Mouse (Mus musculus) brown adipose tissue, adult 24 weeks (tissue): ENCODE data around the gene Bmf. TPM values are rescaled to one million over a fixed set of nuclear protein-coding genes. Genes with fewer than 3 reads are reported as not detected.

ENCODE experiments used
- H3K27ac ChIP-seq: fragments of 200-500 bp; replicated peaks from 2 replicates; pipeline ENCODE4 v1.5.1; 2012; ENCODE audit warnings: low read depth, mild to moderate bottlenecking, low read length
- H3K4me1 ChIP-seq: fragments of 200-500 bp; 2 replicates; pipeline ENCODE4 v1.6.1; 2012; ENCODE audit warnings: low read length, mixed read lengths; ENCODE audit not compliant: control insufficient read depth, insufficient read depth, insufficient read length
- H3K4me3 ChIP-seq: fragments of 200-500 bp; 2 replicates; pipeline ENCODE4 v1.5.1; 2012; ENCODE audit warnings: low read depth, mild to moderate bottlenecking, low read length, moderate library complexity; ENCODE audit not compliant: insufficient read depth
- polyA plus RNA-seq: library from polyadenylated mRNA; stranded (reverse); fragments of >200 nt; gene quantifications from 2 replicates; pipeline ENCODE4 v1.2.4, GENCODE M21; 2012; ENCODE audit not compliant: missing spikeins, insufficient read depth, insufficient read length

Bmf gene
- polyA plus RNA-seq, 1 experiment, result 3.0 TPM

GRCm38 (mm10) chr2:118510447-118511310, 38.8 kb downstream of the Bmf start:
- no peak overlapping the region for H3K27ac ChIP-seq
- H3K4me3 ChIP-seq, result no peak overlapping the region
- H3K4me1 ChIP-seq, result peaks cover 12% of the 10 kb centered on the region

- Histone ChIP-seq H3K4me1 (peaks cover 12% of the 10 kb centered on the region), H3K4me3 (no peak overlapping the region), H3K27ac (no peak overlapping the region)
Observed at GRCm38 (mm10) chr2:118509688-118510446, 39.6 kb downstream of the Bmf start.

- Histone ChIP-seq H3K27ac (no peak overlapping the region), H3K4me1 (peaks cover 9% of the 10 kb centered on the region), H3K4me3 (no peak overlapping the region)
Observed at GRCm38 (mm10) chr2:118507126-118507525, 42.4 kb downstream of the Bmf start.

GRCm38 (mm10) chr2:118500191-118500590, 49.3 kb downstream of the Bmf start:
- Histone ChIP-seq H3K4me1 (no peaks in the 10 kb centered on the region), H3K27ac (no peak overlapping the region), H3K4me3 (no peak overlapping the region)

- H3K4me1 ChIP-seq, result no peaks in the 10 kb centered on the region
Observed at GRCm38 (mm10) chr2:118499135-118499961, 50.1 kb downstream of the Bmf start.

GRCm38 (mm10) chr2:118498476-118498875, 51.0 kb downstream of the Bmf start:
- H3K4me3 ChIP-seq, result no peak overlapping the region
- no peak overlapping the region for H3K27ac ChIP-seq
- H3K4me1 ChIP-seq, result no peaks in the 10 kb centered on the region

More at GRCm38 (mm10) chr2:118499135-118499961, 50.1 kb downstream of the Bmf start:
- H3K27ac ChIP-seq, result no peak overlapping the region
- no peak overlapping the region for H3K4me3 ChIP-seq

GRCm38 (mm10) chr2:118497890-118498289, 51.6 kb downstream of the Bmf start:
- H3K4me1 ChIP-seq, result no peaks in the 10 kb centered on the region
- no peak overlapping the region for H3K27ac ChIP-seq
- H3K4me3 ChIP-seq, result no peak overlapping the region

GRCm38 (mm10) chr2:118495024-118495423, 54.5 kb downstream of the Bmf start:
- no peak overlapping the region for H3K27ac ChIP-seq
- no peak overlapping the region for H3K4me3 ChIP-seq
- H3K4me1 ChIP-seq, result peaks cover 17% of the 10 kb centered on the region

GRCm38 (mm10) chr2:118491741-118492395, 57.6 kb downstream of the Bmf start:
- H3K27ac ChIP-seq, result 0 out of 2 replicates have a peak overlapping the region, but pooled peaks have one; percentile 8
- H3K4me1 ChIP-seq, result peaks cover 17% of the 10 kb centered on the region
- H3K4me3 ChIP-seq, result no peak overlapping the region

- no peak overlapping the region for H3K4me3 ChIP-seq
- 0 out of 2 replicates have a peak overlapping the region, but pooled peaks have one; percentile 3 for H3K27ac ChIP-seq
- H3K4me1 ChIP-seq, result peaks cover 17% of the 10 kb centered on the region
Observed at GRCm38 (mm10) chr2:118491281-118491731, 58.2 kb downstream of the Bmf start.

- H3K4me3 ChIP-seq, result no peak overlapping the region
- H3K4me1 ChIP-seq, result peaks cover 17% of the 10 kb centered on the region
- H3K27ac ChIP-seq, result 0 out of 2 replicates have a peak overlapping the region, but pooled peaks have one; percentile 3
Observed at GRCm38 (mm10) chr2:118490241-118491091, 59.0 kb downstream of the Bmf start.

- no peak overlapping the region for H3K27ac ChIP-seq
- no peak overlapping the region for H3K4me3 ChIP-seq
- H3K4me1 ChIP-seq, result peaks cover 17% of the 10 kb centered on the region
Observed at GRCm38 (mm10) chr2:118487806-118488205, 61.7 kb downstream of the Bmf start.

- Histone ChIP-seq H3K27ac (no peak overlapping the region), H3K4me3 (no peak overlapping the region), H3K4me1 (peaks cover 15% of the 10 kb centered on the region)
Observed at GRCm38 (mm10) chr2:118486933-118487332, 62.6 kb downstream of the Bmf start.
